Mouse (Mus musculus) liver, embryonic 11.5 days (tissue): ENCODE data around the gene 9130230L23Rik. TPM values are rescaled to one million over a fixed set of nuclear protein-coding genes. Genes with fewer than 3 reads are reported as not detected.

Experiments used
- ATAC-seq: fragments of 200-750 bp; cut with Nextera tagmentation; replicated peaks from 2 replicates; pipeline ENCODE4 v1.8.0; 2017; ENCODE audit warnings: moderate number of reproducible peaks, mild to moderate bottlenecking, moderate TSS enrichment, moderate library complexity; ENCODE audit not compliant: low FRiP score
- DNase-seq: peaks from one replicate; pipeline ENCODE4 v3.0.0-alpha.2; 2017; ENCODE audit warnings: low spot score
- H3K27ac ChIP-seq: fragments of 300-500 bp; sonication (generic); 2 replicates; pipeline ENCODE4 v1.5.1; 2014; ENCODE audit warnings: mild to moderate bottlenecking, low read depth, low read length, control low read depth
- H3K27me3 ChIP-seq: fragments of 300-500 bp; sonication (generic); replicated peaks from 2 replicates; pipeline ENCODE4 v1.6.1; 2014; ENCODE audit warnings: low read length, mixed read lengths; ENCODE audit not compliant: control insufficient read depth, insufficient read depth
- H3K36me3 ChIP-seq: fragments of 300-500 bp; sonication (generic); 2 replicates; pipeline ENCODE4 v1.6.1; 2014; ENCODE audit warnings: mild to moderate bottlenecking, low read length, moderate library complexity, mixed read lengths; ENCODE audit not compliant: control insufficient read depth, insufficient read depth
- H3K4me1 ChIP-seq: fragments of 300-500 bp; sonication (generic); replicated peaks from 2 replicates; pipeline ENCODE4 v1.6.1; 2014; ENCODE audit warnings: low read length, mixed read lengths; ENCODE audit not compliant: control insufficient read depth, insufficient read depth
- H3K4me2 ChIP-seq: fragments of 300-500 bp; sonication (generic); 2 replicates; pipeline ENCODE4 v1.6.1; 2014; ENCODE audit warnings: mild to moderate bottlenecking, control low read depth, moderate library complexity
- H3K4me3 ChIP-seq: fragments of 300-500 bp; sonication (generic); 2 replicates; pipeline ENCODE4 v1.5.1; 2014; ENCODE audit warnings: low read depth, low read length, control low read depth
- H3K9ac ChIP-seq: fragments of 300-500 bp; sonication (generic); 2 replicates; pipeline ENCODE4 v1.6.1; 2014; ENCODE audit warnings: low read depth, low read length, control low read depth
- H3K9me3 ChIP-seq: fragments of 300-500 bp; sonication (generic); 2 replicates; pipeline ENCODE4 v1.6.1; 2016; ENCODE audit warnings: low read length, inconsistent platforms, mixed read lengths; ENCODE audit not compliant: control insufficient read depth
- WGBS: fragments of 180-500 bp; shearing (Covaris S2); extraction: QIAGEN DNeasy Blood & Tissue Kit; methylation state at CpG from one replicate; pipeline ENCODE4 v1.1.7; 2014; 5-methylcytosine and 5-hydroxymethylcytosine counted together
- polyA plus RNA-seq: library from polyadenylated mRNA; unstranded; fragments of >200 nt; fragmentation: Nextera tagmentation; extraction: Ambion mirVana; gene quantifications from 2 replicates; pipeline ENCODE4 v1.2.1, GENCODE M21; 2014

Gene 9130230L23Rik
- polyA plus RNA-seq, 1 experiment from 2014 or later = not detected

GRCm38 (mm10) chr5:66037066-66037465, 33.0 kb upstream of the 9130230L23Rik start:
- Histone ChIP-seq H3K9ac (no peak overlapping the region), H3K4me2 (no peak overlapping the region), H3K27ac (no peak overlapping the region), H3K4me1 (peaks cover 3% of the 10 kb centered on the region), H3K9me3 (no peaks in the 10 kb centered on the region), H3K27me3 (no peaks in the 10 kb centered on the region), H3K36me3 (no peaks in the 10 kb centered on the region), H3K4me3 (no peak overlapping the region)
- DNase-seq = no peak
- 74% methylated on average over 6 of the region's 6 CpGs for WGBS
- no peak for ATAC-seq

GRCm38 (mm10) chr5:66036440-66037054, 32.5 kb upstream of the 9130230L23Rik start:
- no peak overlapping the region for H3K4me3 ChIP-seq
- no peaks in the 10 kb centered on the region for H3K9me3 ChIP-seq
- H3K9ac ChIP-seq = no peak overlapping the region
- 67% methylated on average over 7 of the region's 7 CpGs for WGBS
- H3K4me1 ChIP-seq = peaks cover 5% of the 10 kb centered on the region
- ATAC-seq = no peak
- H3K36me3 ChIP-seq = no peaks in the 10 kb centered on the region
- H3K4me2 ChIP-seq = no peak overlapping the region
- DNase-seq = no peak
- no peaks in the 10 kb centered on the region for H3K27me3 ChIP-seq
- no peak overlapping the region for H3K27ac ChIP-seq

GRCm38 (mm10) chr5:66034375-66035195, 30.5 kb upstream of the 9130230L23Rik start:
- Histone ChIP-seq H3K4me1 (peaks cover 5% of the 10 kb centered on the region), H3K9ac (no peak overlapping the region), H3K4me2 (no peak overlapping the region), H3K27me3 (no peaks in the 10 kb centered on the region), H3K36me3 (no peaks in the 10 kb centered on the region), H3K9me3 (no peaks in the 10 kb centered on the region), H3K4me3 (no peak overlapping the region), H3K27ac (no peak overlapping the region)
- 67% methylated on average over 14 of the region's 14 CpGs for WGBS
- DNase-seq (no peak), ATAC-seq (no peak)

GRCm38 (mm10) chr5:66032826-66033225, 28.7 kb upstream of the 9130230L23Rik start:
- no peak overlapping the region for H3K9ac ChIP-seq
- no peak overlapping the region for H3K4me3 ChIP-seq
- no peak overlapping the region for H3K27ac ChIP-seq
- WGBS = 97% methylated on average over 1 of the region's 1 CpGs
- DNase-seq (no peak), ATAC-seq (no peak)
- H3K27me3 ChIP-seq = no peaks in the 10 kb centered on the region
- H3K4me1 ChIP-seq = peaks cover 5% of the 10 kb centered on the region
- no peaks in the 10 kb centered on the region for H3K9me3 ChIP-seq
- H3K36me3 ChIP-seq = no peaks in the 10 kb centered on the region
- H3K4me2 ChIP-seq = no peak overlapping the region

- H3K27me3 ChIP-seq = no peaks in the 10 kb centered on the region
- no peaks in the 10 kb centered on the region for H3K9me3 ChIP-seq
- no peak overlapping the region for H3K9ac ChIP-seq
- H3K36me3 ChIP-seq = no peaks in the 10 kb centered on the region
- no peak overlapping the region for H3K4me2 ChIP-seq
- ATAC-seq = peak; percentile 81
- H3K27ac ChIP-seq = no peak overlapping the region
- H3K4me3 ChIP-seq = no peak overlapping the region
- peaks cover 5% of the 10 kb centered on the region for H3K4me1 ChIP-seq
- DNase-seq = no peak
- WGBS = 52% methylated on average over 5 of the region's 5 CpGs
These were observed 27.6 kb upstream of the 9130230L23Rik start for GRCm38 (mm10) chr5:66031699-66032098.

GRCm38 (mm10) chr5:66028232-66028631, 24.1 kb upstream of the 9130230L23Rik start:
- no peaks in the 10 kb centered on the region for H3K9me3 ChIP-seq
- 82% methylated on average over 5 of the region's 5 CpGs for WGBS
- H3K9ac ChIP-seq = no peak overlapping the region
- no peaks in the 10 kb centered on the region; the same call in 1 of the 2 replicates for H3K36me3 ChIP-seq
- H3K27ac ChIP-seq = no peak overlapping the region
- DNase-seq (no peak), ATAC-seq (no peak)
- H3K27me3 ChIP-seq = no peaks in the 10 kb centered on the region
- H3K4me2 ChIP-seq = no peak overlapping the region
- peaks cover 5% of the 10 kb centered on the region for H3K4me1 ChIP-seq
- no peak overlapping the region for H3K4me3 ChIP-seq

GRCm38 (mm10) chr5:66027206-66027605, 23.1 kb upstream of the 9130230L23Rik start:
- peaks cover 4% of the 10 kb centered on the region for H3K4me1 ChIP-seq
- no peaks in the 10 kb centered on the region for H3K9me3 ChIP-seq
- 96% methylated on average over 8 of the region's 8 CpGs for WGBS
- no peaks in the 10 kb centered on the region; the same call in 1 of the 2 replicates for H3K36me3 ChIP-seq
- H3K27me3 ChIP-seq = no peaks in the 10 kb centered on the region
- no peak overlapping the region for H3K9ac ChIP-seq
- DNase-seq (no peak), ATAC-seq (no peak)
- no peak overlapping the region for H3K4me2 ChIP-seq
- no peak overlapping the region for H3K27ac ChIP-seq
- H3K4me3 ChIP-seq = no peak overlapping the region

- no peaks in the 10 kb centered on the region for H3K4me1 ChIP-seq
These were observed 22.7 kb upstream of the 9130230L23Rik start for GRCm38 (mm10) chr5:66026796-66027195.

More at GRCm38 (mm10) chr5:66026796-66027195, 22.7 kb upstream of the 9130230L23Rik start:
- H3K9ac ChIP-seq = no peak overlapping the region
- H3K27me3 ChIP-seq = no peaks in the 10 kb centered on the region
- no peaks in the 10 kb centered on the region for H3K9me3 ChIP-seq
- DNase-seq (no peak), ATAC-seq (no peak)
- WGBS = 95% methylated on average over 31 of the region's 31 CpGs
- no peak overlapping the region for H3K4me2 ChIP-seq
- no peak overlapping the region for H3K27ac ChIP-seq
- H3K4me3 ChIP-seq = no peak overlapping the region
- H3K36me3 ChIP-seq = no peaks in the 10 kb centered on the region; the same call in 1 of the 2 replicates
